Mouse (Mus musculus): ENCODE results near the gene Ttc24. TPM values are rescaled to one million over a fixed set of nuclear protein-coding genes. Genes with fewer than 3 reads are reported as not detected.

Ttc24 gene
- polyA plus RNA-seq (2014; fragmentation: Nextera tagmentation; extraction: Ambion mirVana) = not detected in 2 replicates

DNA sequence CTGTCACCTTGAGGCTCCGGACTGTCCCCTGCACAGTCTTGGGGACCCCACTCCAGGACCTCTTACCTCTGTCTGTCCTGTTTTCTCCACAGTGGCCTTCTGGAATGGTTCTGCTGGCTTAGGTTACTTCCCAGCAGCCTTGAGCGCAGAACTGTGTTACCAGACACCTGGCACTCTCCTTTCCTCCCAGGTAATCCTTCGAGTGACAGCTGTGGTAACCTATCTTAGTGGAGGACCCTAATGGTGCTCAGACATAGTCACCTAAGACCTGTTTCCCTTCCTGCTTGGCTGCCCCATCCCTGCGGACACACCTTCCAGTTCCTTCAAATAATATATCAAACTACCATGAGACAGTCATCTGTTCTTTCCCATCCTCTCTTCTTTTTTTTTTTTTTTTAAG is at the start of gene Ttc24:
Gene Ttc24 (minus strand): TSS at position 101 of the 400 bp plus-strand sequence.
- H3K9me3 ChIP-seq (ENCODE audit: control insufficient read depth, low read depth, low read length) = no peaks in the 10 kb centered on the region
- H3K4me1 ChIP-seq (ENCODE audit: control insufficient read depth, insufficient read depth, low read length) = peaks cover 9% of the 10 kb centered on the region; the same call in 1 of the 2 replicates
- H3K27ac ChIP-seq (ENCODE audit: low read length) = no peak within 1 kb of the TSS
- no peaks in the 10 kb centered on the region for H3K36me3 ChIP-seq (ENCODE audit: control insufficient read depth, insufficient read depth, low read length)
- no peak for ATAC-seq (ENCODE audit: insufficient number of reproducible peaks, insufficient read depth, low FRiP score, low read depth)
- H3K4me3 ChIP-seq (ENCODE audit: low read depth, low read length) = no peak within 1 kb of the TSS
- H3K27me3 ChIP-seq (ENCODE audit: control insufficient read depth, insufficient read depth, low read length) = no peaks in the 10 kb centered on the region
- WGBS = 79% methylated on average over 4 of the region's 4 CpGs
- H3K4me2 ChIP-seq (replicated peaks; ENCODE audit: low read depth, low read length) = no peak within 1 kb of the TSS
- H3K9ac ChIP-seq (replicated peaks; ENCODE audit: low read depth, low read length) = no peak within 1 kb of the TSS

- ATAC-seq (ENCODE audit: insufficient number of reproducible peaks, insufficient read depth, low FRiP score, low read depth) = no peak
- no peaks in the 10 kb centered on the region for H3K27me3 ChIP-seq (ENCODE audit: control insufficient read depth, insufficient read depth, low read length)
- H3K4me1 ChIP-seq (ENCODE audit: control insufficient read depth, insufficient read depth, low read length) = no peaks in the 10 kb centered on the region
- H3K27ac ChIP-seq (ENCODE audit: low read length) = no peak overlapping the region
- H3K9ac ChIP-seq (replicated peaks; ENCODE audit: low read depth, low read length) = no peak overlapping the region
- no peak overlapping the region for H3K4me2 ChIP-seq (replicated peaks; ENCODE audit: low read depth, low read length)
- H3K36me3 ChIP-seq (ENCODE audit: control insufficient read depth, insufficient read depth, low read length) = no peaks in the 10 kb centered on the region
- WGBS = 57% methylated on average over 3 of the region's 3 CpGs
- H3K4me3 ChIP-seq (ENCODE audit: low read depth, low read length) = no peak overlapping the region
- no peaks in the 10 kb centered on the region for H3K9me3 ChIP-seq (ENCODE audit: control insufficient read depth, low read depth, low read length)
Observed at GRCm38 (mm10) chr3:88127636-88128035, 49.5 kb upstream of the Ttc24 start.

DNA sequence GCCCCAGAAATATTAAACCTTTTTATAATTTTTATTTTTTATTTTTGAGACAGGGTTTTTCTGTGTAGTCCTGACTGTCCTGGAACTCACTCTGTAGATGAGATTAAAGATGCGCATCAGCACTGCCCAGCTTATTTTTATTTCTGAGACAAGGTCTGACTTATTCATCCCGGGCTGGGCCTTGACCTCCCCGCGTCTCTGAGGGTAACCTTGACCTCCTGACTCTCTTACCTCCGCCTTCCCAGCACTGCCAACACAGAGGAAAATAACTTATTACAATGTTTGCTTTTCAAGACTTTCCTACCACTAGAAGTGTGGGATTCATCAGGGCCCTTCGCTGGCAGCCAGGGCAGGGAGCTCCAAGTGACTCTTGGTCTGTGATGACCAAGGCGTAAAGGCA is 48.1 kb upstream of the Ttc24 start:
- H3K9ac ChIP-seq (replicated peaks; ENCODE audit: low read depth, low read length) = no peak overlapping the region
- H3K9me3 ChIP-seq (ENCODE audit: control insufficient read depth, low read depth, low read length) = no peaks in the 10 kb centered on the region
- WGBS = 70% methylated on average over 7 of the region's 7 CpGs
- no peak overlapping the region for H3K4me3 ChIP-seq (ENCODE audit: low read depth, low read length)
- no peak for ATAC-seq (ENCODE audit: insufficient number of reproducible peaks, insufficient read depth, low FRiP score, low read depth)
- no peaks in the 10 kb centered on the region for H3K4me1 ChIP-seq (ENCODE audit: control insufficient read depth, insufficient read depth, low read length)
- H3K4me2 ChIP-seq (replicated peaks; ENCODE audit: low read depth, low read length) = no peak overlapping the region
- no peaks in the 10 kb centered on the region for H3K36me3 ChIP-seq (ENCODE audit: control insufficient read depth, insufficient read depth, low read length)
- no peak overlapping the region for H3K27ac ChIP-seq (ENCODE audit: low read length)
- no peaks in the 10 kb centered on the region for H3K27me3 ChIP-seq (ENCODE audit: control insufficient read depth, insufficient read depth, low read length)

DNA sequence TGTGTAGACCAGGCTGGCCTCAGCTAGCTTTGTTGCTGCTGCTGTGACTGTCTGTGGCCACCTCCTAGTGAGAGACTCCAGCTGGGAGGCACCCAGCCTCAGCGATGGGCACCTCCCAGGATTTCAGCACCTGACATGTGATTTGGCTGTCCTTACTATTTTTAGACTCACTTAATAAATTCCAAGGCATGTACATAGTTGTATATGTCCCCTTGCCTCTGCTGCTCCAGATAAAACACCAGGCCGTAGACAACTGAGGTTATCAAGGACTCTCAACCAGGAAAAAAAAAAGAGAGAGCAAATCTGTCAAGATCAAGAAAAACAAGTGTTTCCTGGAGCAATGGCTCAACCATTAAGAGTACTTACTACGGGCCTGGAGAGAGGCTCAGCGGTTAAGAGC is 47.1 kb upstream of the Ttc24 start:
- Histone ChIP-seq H3K4me1 (ENCODE audit: control insufficient read depth, insufficient read depth, low read length) (no peaks in the 10 kb centered on the region), H3K9ac (replicated peaks; ENCODE audit: low read depth, low read length) (no peak overlapping the region), H3K4me3 (ENCODE audit: low read depth, low read length) (no peak overlapping the region), H3K27me3 (ENCODE audit: control insufficient read depth, insufficient read depth, low read length) (no peaks in the 10 kb centered on the region), H3K36me3 (ENCODE audit: control insufficient read depth, insufficient read depth, low read length) (peaks cover 6% of the 10 kb centered on the region; the same call in 1 of the 2 replicates), H3K4me2 (replicated peaks; ENCODE audit: low read depth, low read length) (no peak overlapping the region), H3K27ac (ENCODE audit: low read length) (no peak overlapping the region), H3K9me3 (ENCODE audit: control insufficient read depth, low read depth, low read length) (no peaks in the 10 kb centered on the region)
- WGBS = 58% methylated on average over 4 of the region's 4 CpGs
- no peak for ATAC-seq (ENCODE audit: insufficient number of reproducible peaks, insufficient read depth, low FRiP score, low read depth)

DNA sequence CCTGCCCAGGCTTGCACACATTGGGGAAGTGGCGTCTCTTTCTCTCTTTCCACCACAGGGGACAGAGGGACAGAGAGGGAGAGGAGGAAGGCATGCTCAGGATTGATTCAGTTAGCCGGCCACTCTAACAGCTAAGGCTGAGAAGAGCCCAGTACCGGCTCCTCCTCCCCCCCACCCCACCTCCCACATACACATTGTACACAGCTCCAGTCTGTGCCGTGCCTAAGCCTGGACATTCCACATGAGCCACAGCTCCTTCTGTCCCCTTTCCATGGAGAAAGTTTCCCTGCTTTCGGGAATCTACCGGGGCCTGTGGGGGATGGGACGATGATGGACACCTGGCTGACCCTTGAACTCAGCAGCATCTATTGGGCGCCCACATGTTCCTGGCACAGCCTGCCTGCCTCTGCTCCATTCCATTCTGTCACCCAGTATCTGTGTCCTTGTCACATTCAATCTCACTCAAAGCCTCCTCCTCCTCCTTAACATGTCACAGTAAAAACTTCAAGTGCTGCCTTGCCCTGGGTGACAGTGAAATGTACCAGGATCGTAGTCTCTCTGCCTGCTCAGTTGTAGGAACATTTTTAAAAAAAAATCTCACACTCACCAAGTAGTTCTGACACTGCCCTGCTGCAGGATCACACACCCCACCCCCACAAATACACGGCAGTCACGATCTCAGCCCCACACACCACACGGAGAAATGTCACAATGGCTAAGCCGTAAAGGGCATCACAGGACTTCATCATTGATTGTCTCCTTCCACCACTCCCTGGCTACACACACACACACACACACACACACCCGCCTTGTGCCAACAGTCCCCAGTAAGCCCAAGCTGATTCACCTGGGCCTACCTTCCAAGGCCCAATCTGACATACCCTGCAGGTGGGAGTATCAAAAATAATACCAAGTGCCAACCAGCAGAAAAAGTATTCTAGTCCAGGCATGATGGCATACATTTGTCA is 43.3 kb upstream of the Ttc24 start:
- no peak for ATAC-seq (ENCODE audit: insufficient number of reproducible peaks, insufficient read depth, low FRiP score, low read depth)
- Histone ChIP-seq H3K27ac (ENCODE audit: low read length) (no peak overlapping the region), H3K9me3 (ENCODE audit: control insufficient read depth, low read depth, low read length) (no peaks in the 10 kb centered on the region), H3K36me3 (ENCODE audit: control insufficient read depth, insufficient read depth, low read length) (peaks cover 28% of the 10 kb centered on the region), H3K9ac (replicated peaks; ENCODE audit: low read depth, low read length) (no peak overlapping the region), H3K27me3 (ENCODE audit: control insufficient read depth, insufficient read depth, low read length) (no peaks in the 10 kb centered on the region), H3K4me3 (ENCODE audit: low read depth, low read length) (no peak overlapping the region), H3K4me2 (replicated peaks; ENCODE audit: low read depth, low read length) (no peak overlapping the region), H3K4me1 (ENCODE audit: control insufficient read depth, insufficient read depth, low read length) (no peaks in the 10 kb centered on the region)
- WGBS = 67% methylated on average over 14 of the region's 14 CpGs

GRCm38 (mm10) chr3:88120117-88120651 is 42.1 kb upstream of the Ttc24 start:
- ATAC-seq (ENCODE audit: insufficient number of reproducible peaks, insufficient read depth, low FRiP score, low read depth) = no peak
- Histone ChIP-seq H3K4me1 (ENCODE audit: control insufficient read depth, insufficient read depth, low read length) (no peaks in the 10 kb centered on the region), H3K4me2 (replicated peaks; ENCODE audit: low read depth, low read length) (no peak overlapping the region), H3K4me3 (ENCODE audit: low read depth, low read length) (no peak overlapping the region), H3K9me3 (ENCODE audit: control insufficient read depth, low read depth, low read length) (no peaks in the 10 kb centered on the region), H3K9ac (replicated peaks; ENCODE audit: low read depth, low read length) (no peak overlapping the region), H3K27ac (ENCODE audit: low read length) (no peak overlapping the region), H3K36me3 (ENCODE audit: control insufficient read depth, insufficient read depth, low read length) (peaks cover 35% of the 10 kb centered on the region), H3K27me3 (ENCODE audit: control insufficient read depth, insufficient read depth, low read length) (no peaks in the 10 kb centered on the region)
- WGBS = 82% methylated on average over 19 of the region's 19 CpGs

DNA sequence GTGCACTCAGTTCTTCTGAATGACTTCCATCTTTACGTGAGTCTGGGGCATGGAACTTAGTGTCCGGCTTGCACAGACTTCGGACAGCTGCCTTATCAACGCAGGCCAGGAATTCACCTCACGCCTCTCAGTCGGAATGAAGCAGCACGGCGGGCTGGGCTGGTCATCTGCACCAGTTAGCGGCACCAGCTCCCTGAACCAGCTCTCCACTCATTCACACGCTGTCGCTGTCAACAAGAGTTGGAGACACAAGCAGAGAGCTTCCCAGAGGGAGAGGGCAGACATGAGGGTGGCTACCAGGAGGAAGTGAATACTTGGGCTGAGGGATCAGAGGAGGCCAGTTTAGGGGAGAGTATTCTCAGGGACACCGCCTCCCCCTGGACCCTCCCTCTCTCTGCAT is 36.3 kb upstream of the Ttc24 start:
- Histone ChIP-seq H3K9me3 (ENCODE audit: control insufficient read depth, low read depth, low read length) (no peaks in the 10 kb centered on the region), H3K36me3 (ENCODE audit: control insufficient read depth, insufficient read depth, low read length) (peaks cover 51% of the 10 kb centered on the region), H3K9ac (replicated peaks; ENCODE audit: low read depth, low read length) (no peak overlapping the region), H3K27ac (ENCODE audit: low read length) (no peak overlapping the region), H3K27me3 (ENCODE audit: control insufficient read depth, insufficient read depth, low read length) (no peaks in the 10 kb centered on the region), H3K4me3 (ENCODE audit: low read depth, low read length) (no peak overlapping the region), H3K4me1 (ENCODE audit: control insufficient read depth, insufficient read depth, low read length) (no peaks in the 10 kb centered on the region), H3K4me2 (replicated peaks; ENCODE audit: low read depth, low read length) (no peak overlapping the region)
- 93% methylated on average over 12 of the region's 12 CpGs for WGBS
- no peak for ATAC-seq (ENCODE audit: insufficient number of reproducible peaks, insufficient read depth, low FRiP score, low read depth)

- Histone ChIP-seq H3K27ac (ENCODE audit: low read length) (no peak overlapping the region), H3K9ac (replicated peaks; ENCODE audit: low read depth, low read length) (no peak overlapping the region), H3K4me1 (ENCODE audit: control insufficient read depth, insufficient read depth, low read length) (no peaks in the 10 kb centered on the region), H3K4me3 (ENCODE audit: low read depth, low read length) (no peak overlapping the region), H3K4me2 (replicated peaks; ENCODE audit: low read depth, low read length) (no peak overlapping the region), H3K36me3 (ENCODE audit: control insufficient read depth, insufficient read depth, low read length) (peaks cover 60% of the 10 kb centered on the region), H3K9me3 (ENCODE audit: control insufficient read depth, low read depth, low read length) (no peaks in the 10 kb centered on the region), H3K27me3 (ENCODE audit: control insufficient read depth, insufficient read depth, low read length) (no peaks in the 10 kb centered on the region)
- WGBS = 93% methylated on average over 6 of the region's 6 CpGs
- ATAC-seq (ENCODE audit: insufficient number of reproducible peaks, insufficient read depth, low FRiP score, low read depth) = no peak
Observed at GRCm38 (mm10) chr3:88109126-88109525, 31.0 kb upstream of the Ttc24 start.
